Mouse (Mus musculus) E14TG2a.4 (cell line): ENCODE results near the gene Gna11.

Experiments used
- CTCF ChIP-seq: conservative IDR thresholded peaks from 2 replicates; pipeline ENCODE4 v1.5.1; 2014; ENCODE audit warnings: low read length
- NANOG ChIP-seq: IDR thresholded peaks from 2 replicates; pipeline ENCODE4 v1.6.1; 2014; ENCODE audit warnings: borderline replicate concordance, low read length, mixed read lengths
- POU5F1 ChIP-seq: IDR thresholded peaks from 2 replicates; pipeline ENCODE4 v1.6.1; 2014; ENCODE audit warnings: low read length, borderline replicate concordance

- no peak for TF ChIP-seq CTCF
- TF ChIP-seq NANOG = no peak
- no peak for TF ChIP-seq POU5F1
Observed at GRCm38 (mm10) chr10:81519978-81520365, 25.0 kb downstream of the Gna11 start.
